Mouse (Mus musculus): ENCODE measurements around the gene Naa16. TPM values are rescaled to one million over a fixed set of nuclear protein-coding genes. Genes with fewer than 3 reads are reported as not detected.
A peak's percentile ranks its signal among the peaks of the same experiment; 100 is the strongest.

The Naa16 gene
- polyA plus RNA-seq, 1 experiment from 2014 or later, result 39.4 TPM

GRCm38 (mm10) chr14:79394564-79394963 lies 4.0 kb upstream of the Naa16 start:
- Histone ChIP-seq H3K4me1 (peaks cover 9% of the 10 kb centered on the region; the same call in 1 of the 2 replicates), H3K27ac (no peak overlapping the region), H3K9me3 (replicated peaks) (no peaks in the 10 kb centered on the region), H3K27me3 (no peaks in the 10 kb centered on the region), H3K9ac (no peak overlapping the region), H3K4me2 (replicated peaks) (no peak overlapping the region), H3K4me3 (no peak overlapping the region), H3K36me3 (no peaks in the 10 kb centered on the region)
- no peak for ATAC-seq (ENCODE audit: low FRiP score)

GRCm38 (mm10) chr14:79393289-79393688 lies 2.7 kb upstream of the Naa16 start:
- WGBS, result 80% methylated on average over 1 of the region's 1 CpGs
- no peak overlapping the region for H3K4me2 ChIP-seq (replicated peaks)
- H3K27ac ChIP-seq, result no peak overlapping the region
- peaks cover 16% of the 10 kb centered on the region for H3K4me1 ChIP-seq
- no peaks in the 10 kb centered on the region for H3K36me3 ChIP-seq
- H3K9me3 ChIP-seq (replicated peaks), result no peaks in the 10 kb centered on the region
- ATAC-seq (ENCODE audit: low FRiP score), result no peak
- H3K27me3 ChIP-seq, result no peaks in the 10 kb centered on the region
- H3K9ac ChIP-seq, result no peak overlapping the region
- H3K4me3 ChIP-seq, result no peak overlapping the region

GRCm38 (mm10) chr14:79389438-79390264 lies 927 bp downstream of the Naa16 start:
- peaks cover 5% of the 10 kb centered on the region; the same call in 1 of the 2 replicates for H3K36me3 ChIP-seq
- peak overlapping the region; percentile 81 for H3K9ac ChIP-seq
- H3K4me3 ChIP-seq, result peak overlapping the region; percentile 68
- ATAC-seq (ENCODE audit: low FRiP score), result no peak; the same call in 1 of the 2 replicates
- H3K4me2 ChIP-seq (replicated peaks), result peak overlapping the region; percentile 68
- peaks cover 13% of the 10 kb centered on the region for H3K4me1 ChIP-seq
- no peaks in the 10 kb centered on the region for H3K27me3 ChIP-seq
- WGBS, result 3% methylated on average over 16 of the region's 16 CpGs
- peak overlapping the region; percentile 96 for H3K27ac ChIP-seq
- H3K9me3 ChIP-seq (replicated peaks), result no peaks in the 10 kb centered on the region

GRCm38 (mm10) chr14:79388304-79388703 lies 2.3 kb downstream of the Naa16 start:
- WGBS, result 97% methylated on average over 3 of the region's 3 CpGs

GRCm38 (mm10) chr14:79383120-79383519 lies 7.5 kb downstream of the Naa16 start:
- Histone ChIP-seq H3K27ac (no peak overlapping the region), H3K36me3 (peaks cover 16% of the 10 kb centered on the region), H3K9me3 (replicated peaks) (no peaks in the 10 kb centered on the region), H3K9ac (no peak overlapping the region), H3K4me3 (no peak overlapping the region), H3K4me1 (no peaks in the 10 kb centered on the region), H3K4me2 (replicated peaks) (no peak overlapping the region), H3K27me3 (no peaks in the 10 kb centered on the region)
- 93% methylated on average over 7 of the region's 7 CpGs for WGBS
- no peak for ATAC-seq (ENCODE audit: low FRiP score)

More at GRCm38 (mm10) chr14:79388304-79388703, 2.3 kb downstream of the Naa16 start:
- Histone ChIP-seq H3K27me3 (no peaks in the 10 kb centered on the region), H3K9me3 (replicated peaks) (no peaks in the 10 kb centered on the region), H3K9ac (no peak overlapping the region), H3K4me2 (replicated peaks) (no peak overlapping the region), H3K4me1 (peaks cover 13% of the 10 kb centered on the region), H3K36me3 (peaks cover 5% of the 10 kb centered on the region; the same call in 1 of the 2 replicates), H3K27ac (no peak overlapping the region), H3K4me3 (no peak overlapping the region)
- no peak for ATAC-seq (ENCODE audit: low FRiP score)

GRCm38 (mm10) chr14:79377041-79377440 lies 13.5 kb downstream of the Naa16 start:
- Histone ChIP-seq H3K4me1 (no peaks in the 10 kb centered on the region), H3K9me3 (replicated peaks) (no peaks in the 10 kb centered on the region), H3K4me2 (replicated peaks) (no peak overlapping the region), H3K4me3 (no peak overlapping the region), H3K27ac (no peak overlapping the region), H3K9ac (no peak overlapping the region), H3K27me3 (no peaks in the 10 kb centered on the region), H3K36me3 (peaks cover 16% of the 10 kb centered on the region)
- no peak for ATAC-seq (ENCODE audit: low FRiP score)

GRCm38 (mm10) chr14:79358055-79358454 lies 32.5 kb downstream of the Naa16 start:
- H3K4me2 ChIP-seq (replicated peaks), result no peak overlapping the region
- ATAC-seq (ENCODE audit: low FRiP score), result no peak
- no peaks in the 10 kb centered on the region for H3K27me3 ChIP-seq
- H3K4me3 ChIP-seq, result no peak overlapping the region
- no peaks in the 10 kb centered on the region for H3K4me1 ChIP-seq
- WGBS, result 87% methylated on average over 2 of the region's 2 CpGs
- no peaks in the 10 kb centered on the region for H3K9me3 ChIP-seq (replicated peaks)
- H3K9ac ChIP-seq, result no peak overlapping the region
- no peak overlapping the region for H3K27ac ChIP-seq
- peaks cover 35% of the 10 kb centered on the region for H3K36me3 ChIP-seq

GRCm38 (mm10) chr14:79346384-79346783 lies 44.2 kb downstream of the Naa16 start:
- no peaks in the 10 kb centered on the region for H3K9me3 ChIP-seq (replicated peaks)
- no peak overlapping the region for H3K27ac ChIP-seq
- 89% methylated on average over 3 of the region's 3 CpGs for WGBS
- H3K4me3 ChIP-seq, result no peak overlapping the region
- H3K27me3 ChIP-seq, result no peaks in the 10 kb centered on the region
- no peak overlapping the region for H3K9ac ChIP-seq
- H3K4me1 ChIP-seq, result no peaks in the 10 kb centered on the region
- no peak overlapping the region for H3K4me2 ChIP-seq (replicated peaks)
- H3K36me3 ChIP-seq, result peaks cover 50% of the 10 kb centered on the region
- no peak for ATAC-seq (ENCODE audit: low FRiP score)

- Histone ChIP-seq H3K36me3 (peaks cover 34% of the 10 kb centered on the region), H3K9ac (no peak overlapping the region), H3K4me1 (peaks cover 5% of the 10 kb centered on the region; the same call in 1 of the 2 replicates), H3K4me3 (no peak overlapping the region), H3K4me2 (replicated peaks) (no peak overlapping the region), H3K9me3 (replicated peaks) (no peaks in the 10 kb centered on the region), H3K27ac (no peak overlapping the region), H3K27me3 (no peaks in the 10 kb centered on the region)
- 98% methylated on average over 3 of the region's 3 CpGs for WGBS
- no peak for ATAC-seq (ENCODE audit: low FRiP score)
Observed at GRCm38 (mm10) chr14:79335613-79336012, 55.0 kb downstream of the Naa16 start.

- Histone ChIP-seq H3K4me1 (peaks cover 5% of the 10 kb centered on the region; the same call in 1 of the 2 replicates), H3K27ac (peak overlapping the region; percentile 26; the same call in 1 of the 2 replicates)
- WGBS, result 74% methylated on average over 7 of the region's 7 CpGs
Observed at GRCm38 (mm10) chr14:79331936-79332335, 58.6 kb downstream of the Naa16 start.

GRCm38 (mm10) chr14:79330944-79331561 lies 59.5 kb downstream of the Naa16 start:
- Histone ChIP-seq H3K9me3 (replicated peaks) (no peaks in the 10 kb centered on the region), H3K36me3 (peaks cover 10% of the 10 kb centered on the region), H3K9ac (no peak overlapping the region), H3K27me3 (no peaks in the 10 kb centered on the region), H3K4me1 (peaks cover 5% of the 10 kb centered on the region; the same call in 1 of the 2 replicates), H3K4me3 (peak overlapping the region; percentile 11; the same call in 1 of the 2 replicates), H3K27ac (no peak overlapping the region), H3K4me2 (replicated peaks) (peak overlapping the region; percentile 38)
- WGBS, result 59% methylated on average over 16 of the region's 16 CpGs
- ATAC-seq (ENCODE audit: low FRiP score), result no peak

More at GRCm38 (mm10) chr14:79331936-79332335, 58.6 kb downstream of the Naa16 start:
- no peak overlapping the region for H3K9ac ChIP-seq
- no peak overlapping the region for H3K4me3 ChIP-seq
- H3K4me2 ChIP-seq (replicated peaks), result no peak overlapping the region
- peaks cover 18% of the 10 kb centered on the region for H3K36me3 ChIP-seq
- ATAC-seq (ENCODE audit: low FRiP score), result no peak
- H3K9me3 ChIP-seq (replicated peaks), result no peaks in the 10 kb centered on the region
- H3K27me3 ChIP-seq, result no peaks in the 10 kb centered on the region

- WGBS, result 33% methylated on average over 5 of the region's 5 CpGs
- H3K9ac ChIP-seq, result no peak overlapping the region
- H3K9me3 ChIP-seq (replicated peaks), result no peaks in the 10 kb centered on the region
- no peaks in the 10 kb centered on the region for H3K27me3 ChIP-seq
- no peak overlapping the region for H3K4me2 ChIP-seq (replicated peaks)
- no peaks in the 10 kb centered on the region for H3K36me3 ChIP-seq
- H3K27ac ChIP-seq, result no peak overlapping the region
- no peak overlapping the region for H3K4me3 ChIP-seq
- H3K4me1 ChIP-seq, result peaks cover 5% of the 10 kb centered on the region; the same call in 1 of the 2 replicates
- ATAC-seq (ENCODE audit: low FRiP score), result no peak
Observed at GRCm38 (mm10) chr14:79327033-79327432, 63.5 kb downstream of the Naa16 start.
